Mouse (Mus musculus) heart, adult 18-20 months (tissue): ENCODE measurements around the gene Trim38. TPM values are rescaled to one million over a fixed set of nuclear protein-coding genes. Genes with fewer than 3 reads are reported as not detected.

Source experiments
- DNase-seq, 2 experiments: peaks; one replicate each; pipeline ENCODE4 v3.0.0; 2021 to 2022; ENCODE audit warnings: mixed read lengths in 1 of 2
- microRNA-seq, 2 experiments: library from miRNA; unstranded; fragments of <30 nt; microRNA quantifications; one replicate each; pipeline ENCODE4 v1.2.0; 2022
- total RNA-seq, 2 experiments: library from RNA; stranded (reverse); gene quantifications; 2 replicates each; pipeline ENCODE4 v1.2.3; 2021

The Trim38 gene
- total RNA-seq, 2 experiments from 2014 or later: 0.21 TPM; not detected in 1

- no peak for DNase-seq
Measured at GRCm38 (mm10) chr13:23836630-23837029, 66.9 kb downstream of the Trim38 start.

- no peak for DNase-seq
Measured at GRCm38 (mm10) chr13:23839308-23839707, 69.6 kb downstream of the Trim38 start, which contains the start of gene Slc17a3. Gene Slc17a3, plus strand, starts transcription at chr13:23839434.

Small RNAs within 50 kb of the gene (microRNA-seq; reads per million reads assigned to microRNA genes)
- 0 reads per million in 2 experiments for gene Gm44314
- gene Gm44484: 0 reads per million in 2 experiments

Other genes with a start within 250 kb of the Trim38 start
- gene Hist1h4h, start 238.9 kb upstream of the Trim38 start, total RNA-seq: 100 to 1,000 TPM; 225 to 244 TPM
- 10 to 100 TPM in 1 of 2 experiments, 1 to 10 TPM in 1; 6.3 to 16.6 TPM for gene Hist1h2af, start 236.0 kb upstream of the Trim38 start, total RNA-seq
- 1 to 10 TPM; 3.1 TPM for gene Hist1h3g, start 234.5 kb upstream of the Trim38 start, total RNA-seq
- gene Hist1h2bh, start 226.5 kb upstream of the Trim38 start, total RNA-seq: 1 to 10 TPM; 1.1 to 1.5 TPM
- gene Hist1h3f, start 225.9 kb upstream of the Trim38 start, total RNA-seq: 1 to 10 TPM; 4.9 to 6.3 TPM
- 10 to 100 TPM; 24.1 to 27.9 TPM for gene Hist1h4f, start 218.3 kb upstream of the Trim38 start, total RNA-seq
- 1 to 10 TPM in 1 of 2 experiments, under 1 TPM in 1; 0.94 to 1.0 TPM for gene Hist1h1d, start 216.7 kb upstream of the Trim38 start, total RNA-seq
- 10 to 100 TPM; 11.6 to 16.2 TPM for gene Hist1h3e, start 207.5 kb upstream of the Trim38 start, total RNA-seq
- gene Hist1h2ae, start 198.7 kb upstream of the Trim38 start, total RNA-seq: 1 to 10 TPM; 2.9 to 3.0 TPM
- 10 to 100 TPM; 18.2 to 25.6 TPM for gene Hist1h2bg, start 198.5 kb upstream of the Trim38 start, total RNA-seq
- 10 to 100 TPM; 10.2 to 10.9 TPM for gene Hist1h2bf, start 195.7 kb upstream of the Trim38 start, total RNA-seq
- gene Hist1h2ad, start 195.5 kb upstream of the Trim38 start, total RNA-seq: 1 to 10 TPM; 2.0 to 4.1 TPM
- gene Hist1h3d, start 194.2 kb upstream of the Trim38 start, total RNA-seq: 1 to 10 TPM; 2.4 to 2.5 TPM
- 10 to 100 TPM; 51.2 to 52.9 TPM for gene Hist1h4d, start 188.3 kb upstream of the Trim38 start, total RNA-seq
- gene Hist1h2be, start 148.8 kb upstream of the Trim38 start, total RNA-seq: 10 to 100 TPM in 1 of 2 experiments, 1 to 10 TPM in 1; 8.6 to 10.2 TPM
- gene Hist1h1e, start 147.4 kb upstream of the Trim38 start, total RNA-seq: 10 to 100 TPM; 19.6 to 19.7 TPM
- gene Hist1h2ac, start 86.0 kb upstream of the Trim38 start, total RNA-seq: 1 to 10 TPM; 1.2 to 1.3 TPM
- 10 to 100 TPM; 71.2 to 76.1 TPM for gene Hist1h2bc, start 85.7 kb upstream of the Trim38 start, total RNA-seq
- gene Hist1h1t, start 74.1 kb upstream of the Trim38 start, total RNA-seq: not detected
- 10 to 100 TPM; 42.5 to 46.8 TPM for gene Hist1h4c, start 71.5 kb upstream of the Trim38 start, total RNA-seq
- gene Hfe, start 59.1 kb upstream of the Trim38 start, total RNA-seq: 10 to 100 TPM; 60.9 to 64.1 TPM
- gene Hist1h1c, start 31.1 kb upstream of the Trim38 start, total RNA-seq: 100 to 1,000 TPM; 162 to 175 TPM
- gene Hist1h3c, start 24.3 kb upstream of the Trim38 start, total RNA-seq: 1 to 10 TPM; 2.5 to 3.4 TPM
- 1 to 10 TPM; 7.4 to 8.1 TPM for gene Hist1h2bb, start 23.2 kb upstream of the Trim38 start, total RNA-seq
- gene Hist1h2ab, start 18.8 kb upstream of the Trim38 start, total RNA-seq: 1 to 10 TPM; 5.8 to 6.8 TPM
- 10 to 100 TPM in 1 of 2 experiments, 1 to 10 TPM in 1; 8.3 to 10.5 TPM for gene Hist1h3b, start 17.6 kb upstream of the Trim38 start, total RNA-seq
- 10 to 100 TPM in 1 of 2 experiments, 1 to 10 TPM in 1; 9.6 to 10.9 TPM for gene Hist1h4b, start 12.9 kb upstream of the Trim38 start, total RNA-seq
- gene Hist1h4a, start 8.7 kb upstream of the Trim38 start, total RNA-seq: 1 to 10 TPM; 5.4 to 6.4 TPM
- 10 to 100 TPM in 1 of 2 experiments, 1 to 10 TPM in 1; 7.5 to 10.7 TPM for gene Hist1h3a, start 7.5 kb upstream of the Trim38 start, total RNA-seq
- 1 to 10 TPM; 4.3 to 5.4 TPM for gene Hist1h1a, start 6.2 kb upstream of the Trim38 start, total RNA-seq
- not detected for gene Slc17a2, start 37.1 kb downstream of the Trim38 start, total RNA-seq
- gene Slc17a3, start 69.5 kb downstream of the Trim38 start, total RNA-seq: not detected
- not detected for gene Slc17a1, start 97.8 kb downstream of the Trim38 start, total RNA-seq
- not detected for gene Slc17a4, start 145.1 kb downstream of the Trim38 start, total RNA-seq
- gene Hist1h2ba, start 164.2 kb downstream of the Trim38 start, total RNA-seq: not detected
- not detected for gene Hist1h2aa, start 164.5 kb downstream of the Trim38 start, total RNA-seq
- not detected for gene Scgn, start 221.3 kb downstream of the Trim38 start, total RNA-seq